Mouse (Mus musculus) WW6 (cell line): ENCODE data around the gene Pik3r6.
A peak's percentile ranks its signal among the peaks of the same experiment; 100 is the strongest.

Experiments used
- DNase-seq: peaks from one replicate; pipeline ENCODE4 v3.0.0-alpha.2; 2013; ENCODE audit warnings: low read depth, low spot score

Pik3r6 gene

DNA sequence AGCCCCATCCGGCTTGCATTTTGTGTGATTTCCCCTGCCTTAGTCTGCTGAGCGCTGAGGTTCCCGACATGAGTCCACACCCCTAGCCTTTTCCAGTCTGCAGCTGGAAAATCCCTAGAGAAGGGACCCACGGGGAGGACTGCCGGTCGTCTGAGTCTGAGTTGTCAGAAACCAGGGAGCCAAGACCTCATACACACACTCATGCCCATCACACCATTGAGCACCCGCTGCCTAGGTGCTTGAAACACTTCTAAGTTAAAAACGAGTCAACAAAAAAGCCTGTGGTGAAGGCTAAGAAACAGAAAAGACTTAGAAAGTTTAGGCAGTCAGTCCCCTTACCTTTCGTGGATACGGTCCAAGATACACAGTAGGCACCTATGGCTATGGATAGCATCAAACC is 15.1 kb upstream of the Pik3r6 start:
- no peak for DNase-seq

DNA sequence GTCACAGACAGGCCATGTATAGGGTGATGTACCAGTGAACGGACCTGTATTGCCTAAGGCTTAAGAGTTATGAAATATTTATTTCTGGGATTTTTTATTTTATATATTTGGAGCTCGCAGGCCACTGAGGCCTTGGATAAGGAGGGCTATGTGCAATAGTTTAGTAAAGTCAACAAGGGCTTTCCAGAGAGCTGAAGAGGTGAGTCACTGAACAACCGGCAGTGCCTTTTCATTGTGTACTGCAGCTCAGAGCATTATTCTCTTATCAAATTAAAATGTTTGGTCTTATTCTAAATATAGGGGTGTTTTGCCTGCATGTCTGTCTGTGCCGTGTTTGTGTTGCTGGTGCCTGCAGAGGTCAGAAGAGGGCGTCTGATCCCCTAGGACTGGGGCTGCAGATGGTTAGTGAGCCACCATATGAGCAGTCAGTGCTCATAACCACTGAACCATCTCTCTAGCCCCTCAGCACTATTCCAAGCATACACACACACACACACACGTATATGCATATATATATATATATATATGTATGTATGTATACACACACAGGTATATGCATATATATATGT is 14.5 kb upstream of the Pik3r6 start:
- DNase-seq, result no peak

DNA sequence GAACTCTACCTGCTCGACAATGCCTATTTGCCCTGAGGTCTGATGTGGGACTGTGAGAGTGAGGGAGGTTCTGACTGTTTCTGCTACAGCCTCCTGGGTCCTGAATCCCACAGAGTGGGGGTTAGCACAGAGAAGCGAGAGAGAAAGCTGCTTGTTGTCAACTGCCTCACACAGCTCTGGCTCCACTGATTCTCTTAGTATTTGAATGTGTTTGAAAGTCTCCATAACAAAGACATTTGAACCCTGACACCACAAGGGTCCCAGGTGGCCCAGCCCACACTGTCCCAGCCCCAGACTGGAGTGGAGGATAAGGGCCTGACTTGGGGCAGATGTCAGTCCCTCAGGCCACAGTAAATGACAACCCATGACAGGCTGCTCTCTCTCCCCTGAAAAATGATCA is 13.6 kb upstream of the Pik3r6 start:
- DNase-seq, result no peak

DNA sequence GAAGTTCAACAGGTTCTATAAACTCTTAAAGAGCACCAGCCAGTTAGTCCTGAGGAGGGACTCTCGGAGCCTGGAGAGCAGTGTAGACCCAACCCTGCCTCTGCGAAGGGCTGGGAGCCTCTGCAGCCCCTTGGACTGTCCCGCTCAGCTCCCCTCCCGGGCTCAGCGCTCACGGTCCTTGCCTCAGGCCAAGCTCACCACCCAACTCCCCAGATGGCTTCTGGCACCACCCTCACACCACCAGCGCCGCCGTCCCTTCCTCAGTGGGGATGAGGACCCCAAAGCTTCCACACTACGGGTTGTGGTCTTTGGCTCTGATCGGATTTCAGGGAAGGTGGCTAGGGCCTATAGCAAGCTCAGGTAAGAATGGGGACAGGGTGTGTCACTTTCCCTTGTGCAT is 10.2 kb upstream of the Pik3r6 start:
- DNase-seq, result no peak

GRCm38 (mm10) chr11:68493760-68494159 is 9.1 kb upstream of the Pik3r6 start:
- DNase-seq, result no peak

- no peak for DNase-seq
These were observed 5.7 kb upstream of the Pik3r6 start for GRCm38 (mm10) chr11:68497081-68497480.

DNA sequence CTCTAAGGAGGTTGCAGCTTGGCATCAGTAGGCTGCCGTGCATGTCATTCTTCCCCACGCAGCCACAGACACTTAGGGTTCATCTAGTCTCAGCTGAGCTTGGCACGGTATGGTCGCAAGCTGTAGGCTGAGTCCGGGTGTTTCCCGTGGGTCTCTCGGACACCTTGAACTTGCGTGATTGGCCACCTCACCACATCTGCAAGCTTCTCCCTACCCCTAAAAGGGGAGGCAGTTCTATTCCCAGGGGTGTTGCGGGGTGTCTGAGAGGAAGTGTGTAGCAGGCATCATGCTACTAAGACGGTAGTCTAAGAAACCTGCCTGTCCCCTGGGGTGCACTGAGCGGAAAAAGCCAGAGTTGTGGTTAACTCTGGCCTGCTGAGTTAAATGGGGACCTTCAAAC is 4.3 kb upstream of the Pik3r6 start:
- DNase-seq, result no peak

- DNase-seq, result no peak
These were observed 3.7 kb upstream of the Pik3r6 start for GRCm38 (mm10) chr11:68498999-68499699.

GRCm38 (mm10) chr11:68500949-68501350 is 1.9 kb upstream of the Pik3r6 start:
- DNase-seq, result no peak

DNA sequence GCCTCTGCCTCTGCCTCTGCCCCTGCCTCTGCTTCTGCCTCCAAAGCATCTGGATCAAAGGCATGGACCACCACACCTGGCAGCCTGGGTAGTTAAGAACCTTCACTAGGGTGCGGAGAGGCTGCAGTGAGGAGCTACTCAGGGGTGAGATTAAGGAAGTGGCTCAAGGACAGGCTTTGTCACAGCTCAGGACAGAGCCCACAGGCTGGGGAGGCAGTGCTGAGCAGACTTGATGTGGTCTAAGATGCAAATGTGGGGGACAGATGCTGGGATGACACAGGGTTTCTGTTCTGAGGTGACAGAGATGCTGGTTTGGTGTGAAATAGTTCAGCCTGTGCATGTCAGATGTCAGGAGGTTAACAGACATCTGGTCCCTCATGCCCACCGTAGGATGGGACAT is 411 bp upstream of the Pik3r6 start:
- no peak for DNase-seq

DNA sequence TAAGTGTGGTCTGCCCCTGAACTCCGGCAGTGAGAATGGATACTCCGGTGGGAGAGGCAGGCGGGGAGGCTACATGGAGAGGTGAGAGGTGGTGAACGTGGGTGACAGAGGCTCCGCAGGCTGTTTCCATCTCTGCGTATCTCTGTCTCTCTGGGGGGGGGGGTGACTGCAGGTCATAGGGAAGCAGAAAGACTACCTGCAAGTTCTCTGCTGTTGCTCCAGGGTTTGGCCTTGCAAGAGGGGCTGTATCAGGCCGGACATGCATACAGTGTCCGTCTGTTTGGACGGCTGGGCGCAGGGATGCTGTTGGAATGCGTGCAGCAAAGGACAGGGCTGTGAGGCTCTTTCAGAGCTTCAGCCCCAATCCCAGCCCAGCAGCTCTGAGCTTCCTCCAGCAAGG is 2.1 kb downstream of the Pik3r6 start:
- DNase-seq, result no peak

GRCm38 (mm10) chr11:68507246-68507645 is 4.4 kb downstream of the Pik3r6 start:
- DNase-seq, result no peak

DNA sequence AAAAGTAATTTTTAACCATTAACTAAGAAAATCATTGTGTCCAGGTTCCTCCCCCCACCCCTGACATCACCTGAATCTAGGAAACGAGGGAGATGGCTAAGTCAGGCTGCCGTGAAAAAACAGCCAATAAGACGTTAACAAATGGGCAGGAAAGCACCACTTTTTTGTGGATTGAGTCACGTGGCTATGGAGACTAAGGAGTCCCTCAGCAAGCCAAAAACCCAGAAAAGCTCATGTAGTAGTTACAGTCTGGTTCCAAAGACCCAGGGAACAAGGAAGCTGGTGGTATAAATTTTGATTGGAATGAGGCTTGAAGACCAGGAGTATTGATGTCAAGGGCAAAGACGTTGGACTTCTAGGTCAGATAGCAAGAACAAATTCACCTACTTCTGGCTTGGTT is 5.8 kb downstream of the Pik3r6 start:
- no peak for DNase-seq

GRCm38 (mm10) chr11:68509194-68509593 is 6.4 kb downstream of the Pik3r6 start:
- no peak for DNase-seq

- no peak for DNase-seq
These were observed 11.2 kb downstream of the Pik3r6 start for GRCm38 (mm10) chr11:68513969-68514368.

- DNase-seq, result no peak
These were observed 16.5 kb downstream of the Pik3r6 start for GRCm38 (mm10) chr11:68519362-68519761.

GRCm38 (mm10) chr11:68519815-68520214 is 17.0 kb downstream of the Pik3r6 start:
- DNase-seq, result no peak

DNA sequence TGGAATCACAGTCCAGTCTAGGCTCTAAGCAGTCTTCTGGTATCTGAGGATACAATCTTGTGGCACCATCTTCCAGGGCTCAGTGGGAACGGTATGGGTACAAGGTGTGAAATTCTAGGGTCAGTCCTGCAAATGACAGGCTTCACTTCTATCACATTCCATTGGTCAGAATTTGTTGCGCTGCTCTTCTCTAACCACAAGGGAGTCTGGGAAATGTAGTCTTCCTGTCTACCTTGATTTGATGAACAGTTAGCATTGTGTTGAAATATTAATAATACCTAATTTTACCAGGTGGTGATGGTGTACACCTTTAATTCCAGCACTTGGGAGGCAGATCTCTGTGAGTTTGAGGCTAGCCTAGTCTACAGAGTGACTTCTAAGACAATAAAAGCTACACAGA is 17.6 kb downstream of the Pik3r6 start:
- no peak for DNase-seq

GRCm38 (mm10) chr11:68521352-68521751 is 18.5 kb downstream of the Pik3r6 start:
- no peak for DNase-seq

- DNase-seq, result no peak
These were observed 23.6 kb downstream of the Pik3r6 start for GRCm38 (mm10) chr11:68526441-68526840.

DNA sequence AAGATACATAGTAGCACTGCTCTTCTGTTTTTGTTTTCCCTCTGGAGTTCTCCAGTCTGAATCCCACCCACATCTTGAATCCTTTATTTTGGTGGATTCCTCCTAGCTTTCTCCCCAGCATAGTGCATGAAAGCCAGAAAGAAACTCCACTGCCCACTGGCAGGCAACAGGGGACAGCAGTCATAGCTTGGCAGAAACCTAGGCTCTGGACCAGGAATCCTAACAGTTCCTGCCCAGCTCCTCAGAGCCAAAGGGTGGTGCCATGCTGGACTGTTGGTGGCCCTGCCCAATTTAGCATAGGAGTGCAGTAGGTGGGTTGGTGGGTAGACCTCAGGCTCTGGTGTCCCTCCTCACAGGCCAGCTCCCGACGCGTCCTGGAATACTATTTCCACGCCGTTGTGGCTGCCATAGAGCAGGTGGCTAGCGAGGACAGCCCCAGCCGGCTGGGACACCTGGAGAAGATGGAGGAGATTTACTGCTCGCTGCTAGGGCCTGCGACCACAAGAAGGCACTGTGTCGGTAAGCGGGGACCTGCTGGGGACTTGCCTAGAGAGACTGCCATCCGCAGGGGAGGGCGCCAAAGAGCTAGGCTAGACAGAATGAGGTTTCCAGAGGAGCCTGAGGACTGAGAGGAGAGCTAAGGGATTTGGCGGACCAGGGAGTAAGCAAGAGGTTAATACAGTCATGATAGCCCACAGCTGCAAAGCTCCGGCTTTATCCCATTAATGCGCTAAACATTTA is 28.4 kb downstream of the Pik3r6 start:
- DNase-seq, result peak; percentile 60

- DNase-seq, result no peak
These were observed 29.2 kb downstream of the Pik3r6 start for GRCm38 (mm10) chr11:68531941-68532535.

GRCm38 (mm10) chr11:68532773-68533172 is 30.0 kb downstream of the Pik3r6 start:
- DNase-seq, result no peak
